Mouse (Mus musculus) midbrain, embryonic 16.5 days (tissue): Measurements from ENCODE around the gene Cxcr4. TPM values are rescaled to one million over a fixed set of nuclear protein-coding genes. Genes with fewer than 3 reads are reported as not detected.

Experiments used
- ATAC-seq: fragments of 200-750 bp; cut with Nextera tagmentation; 2 replicates; pipeline ENCODE4 v1.8.0; 2017; ENCODE audit warnings: moderate TSS enrichment
- H3K27ac ChIP-seq: fragments of 300-500 bp; sonication (generic); 2 replicates; pipeline ENCODE4 v1.5.1; 2014; ENCODE audit warnings: mild to moderate bottlenecking, low read length, mixed read lengths
- H3K27me3 ChIP-seq: fragments of 300-500 bp; sonication (generic); 2 replicates; pipeline ENCODE4 v1.6.1; 2014; ENCODE audit warnings: low read depth, low read length, mixed read lengths; ENCODE audit not compliant: control insufficient read depth, insufficient read depth
- H3K36me3 ChIP-seq: fragments of 300-500 bp; sonication (generic); 2 replicates; pipeline ENCODE4 v1.6.1; 2014; ENCODE audit warnings: mild to moderate bottlenecking, low read length, moderate library complexity, mixed read lengths; ENCODE audit not compliant: control insufficient read depth, insufficient read depth
- H3K4me1 ChIP-seq: fragments of 300-500 bp; sonication (generic); 2 replicates; pipeline ENCODE4 v1.6.1; 2014; ENCODE audit warnings: mild to moderate bottlenecking, low read length, mixed read lengths; ENCODE audit not compliant: control insufficient read depth, insufficient read depth
- H3K4me2 ChIP-seq: fragments of 300-500 bp; sonication (generic); 2 replicates; pipeline ENCODE4 v1.6.1; 2014; ENCODE audit warnings: mild to moderate bottlenecking, low read length, mixed read lengths
- H3K4me3 ChIP-seq: fragments of 300-500 bp; sonication (generic); 2 replicates; pipeline ENCODE4 v1.5.1; 2014; ENCODE audit warnings: low read depth, mild to moderate bottlenecking, low read length, moderate library complexity, mixed read lengths
- H3K9ac ChIP-seq: fragments of 300-500 bp; sonication (generic); 2 replicates; pipeline ENCODE4 v1.6.1; 2014; ENCODE audit warnings: low read depth, low read length, mixed read lengths
- H3K9me3 ChIP-seq: fragments of 300-500 bp; sonication (generic); replicated peaks from 2 replicates; pipeline ENCODE4 v1.6.1; 2014; ENCODE audit warnings: mild to moderate bottlenecking, low read length, mixed read lengths; ENCODE audit not compliant: control insufficient read depth, poor library complexity, severe bottlenecking
- WGBS: fragments of 180-500 bp; shearing (Covaris S2); extraction: QIAGEN DNeasy Blood & Tissue Kit; methylation state at CpG from one replicate; pipeline ENCODE4 v1.1.7; 2014; 5-methylcytosine and 5-hydroxymethylcytosine counted together
- polyA plus RNA-seq: library from polyadenylated mRNA; unstranded; fragments of >200 nt; fragmentation: Nextera tagmentation; extraction: Ambion mirVana; gene quantifications from 2 replicates; pipeline ENCODE4 v1.2.1, GENCODE M21; 2015

Cxcr4 gene
- polyA plus RNA-seq, 1 experiment from 2014 or later = 4.0 TPM

DNA sequence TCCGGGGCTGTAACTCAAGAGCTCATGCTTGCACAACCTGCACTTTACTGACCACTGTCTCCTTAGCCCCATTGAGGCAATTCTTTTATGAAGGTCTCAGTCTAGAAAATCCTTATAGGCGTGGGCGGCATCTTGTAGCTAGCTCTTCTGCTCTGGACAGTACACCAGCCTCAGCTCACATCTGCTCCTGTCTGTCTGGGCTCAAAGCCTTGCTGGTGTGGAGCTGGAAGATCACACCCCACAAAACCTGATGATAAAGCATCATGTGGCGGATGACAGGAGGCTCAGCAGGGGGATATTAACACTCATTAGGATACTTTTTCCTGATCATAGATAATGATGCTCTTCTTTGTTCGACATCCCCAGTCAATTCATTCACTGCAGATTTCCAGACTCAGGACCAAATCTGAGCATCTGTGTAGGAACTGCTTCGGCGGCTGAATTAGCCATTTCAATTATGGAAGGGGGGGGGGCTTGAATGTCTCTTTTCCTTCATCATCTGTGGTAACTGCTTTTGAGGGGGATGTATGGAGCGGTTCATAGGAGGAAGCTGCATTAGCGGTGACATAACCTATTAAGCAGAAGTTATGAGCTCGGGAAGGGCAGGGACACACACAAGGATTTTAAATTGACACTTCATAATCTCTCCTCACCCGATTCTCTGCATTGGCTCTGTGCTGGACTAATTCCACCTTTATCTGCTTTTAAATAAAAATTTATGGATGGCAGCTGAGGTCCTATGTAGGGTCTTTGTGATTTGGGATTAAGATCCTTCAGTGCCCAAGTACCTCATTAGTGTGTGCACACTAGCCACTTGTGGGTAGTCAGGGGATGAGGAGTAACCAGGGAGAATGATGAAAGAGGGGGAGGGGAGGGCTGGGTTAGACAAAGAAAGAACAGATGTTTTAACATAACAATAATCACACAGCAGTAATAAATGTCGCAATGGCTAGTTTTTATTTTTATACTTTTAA lies 24.6 kb downstream of the Cxcr4 start:
- Histone ChIP-seq H3K4me1 (no peaks in the 10 kb centered on the region), H3K4me2 (no peak overlapping the region), H3K27me3 (no peaks in the 10 kb centered on the region), H3K27ac (no peak overlapping the region), H3K9ac (no peak overlapping the region), H3K36me3 (no peaks in the 10 kb centered on the region), H3K9me3 (no peaks in the 10 kb centered on the region), H3K4me3 (no peak overlapping the region)
- WGBS = 46% methylated on average over 12 of the region's 12 CpGs
- peak; percentile 67; the same call in 1 of the 2 replicates for ATAC-seq

DNA sequence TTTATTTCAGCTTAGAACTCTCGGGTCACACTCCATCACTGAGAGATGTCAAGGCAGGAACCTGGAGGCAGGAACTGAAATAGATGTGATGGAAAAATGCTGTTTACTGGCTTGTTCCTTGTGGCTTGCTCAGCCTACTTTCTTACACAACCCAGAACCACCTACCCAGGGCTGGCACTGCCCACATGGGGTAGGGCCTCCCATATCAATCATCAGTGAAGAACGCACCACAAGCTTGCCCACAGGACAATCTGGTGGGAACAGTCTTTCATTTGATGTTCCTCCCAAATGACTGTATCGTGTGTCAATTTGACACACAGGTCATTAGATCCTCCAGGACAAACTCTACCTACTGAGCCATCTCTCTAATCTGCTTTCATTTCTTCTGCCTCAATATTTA lies 28.2 kb downstream of the Cxcr4 start:
- Histone ChIP-seq H3K9me3 (no peaks in the 10 kb centered on the region), H3K27me3 (no peaks in the 10 kb centered on the region), H3K4me2 (no peak overlapping the region), H3K36me3 (no peaks in the 10 kb centered on the region), H3K27ac (no peak overlapping the region), H3K4me1 (no peaks in the 10 kb centered on the region), H3K9ac (no peak overlapping the region), H3K4me3 (no peak overlapping the region)
- no peak for ATAC-seq
- 88% methylated on average over 3 of the region's 3 CpGs for WGBS

GRCm38 (mm10) chr1:128561325-128561874 lies 30.7 kb downstream of the Cxcr4 start:
- Histone ChIP-seq H3K36me3 (no peaks in the 10 kb centered on the region), H3K4me1 (no peaks in the 10 kb centered on the region), H3K4me3 (no peak overlapping the region), H3K9ac (no peak overlapping the region), H3K9me3 (no peaks in the 10 kb centered on the region), H3K27me3 (no peaks in the 10 kb centered on the region), H3K27ac (no peak overlapping the region), H3K4me2 (no peak overlapping the region)
- 76% methylated on average over 9 of the region's 9 CpGs for WGBS
- ATAC-seq = no peak

DNA sequence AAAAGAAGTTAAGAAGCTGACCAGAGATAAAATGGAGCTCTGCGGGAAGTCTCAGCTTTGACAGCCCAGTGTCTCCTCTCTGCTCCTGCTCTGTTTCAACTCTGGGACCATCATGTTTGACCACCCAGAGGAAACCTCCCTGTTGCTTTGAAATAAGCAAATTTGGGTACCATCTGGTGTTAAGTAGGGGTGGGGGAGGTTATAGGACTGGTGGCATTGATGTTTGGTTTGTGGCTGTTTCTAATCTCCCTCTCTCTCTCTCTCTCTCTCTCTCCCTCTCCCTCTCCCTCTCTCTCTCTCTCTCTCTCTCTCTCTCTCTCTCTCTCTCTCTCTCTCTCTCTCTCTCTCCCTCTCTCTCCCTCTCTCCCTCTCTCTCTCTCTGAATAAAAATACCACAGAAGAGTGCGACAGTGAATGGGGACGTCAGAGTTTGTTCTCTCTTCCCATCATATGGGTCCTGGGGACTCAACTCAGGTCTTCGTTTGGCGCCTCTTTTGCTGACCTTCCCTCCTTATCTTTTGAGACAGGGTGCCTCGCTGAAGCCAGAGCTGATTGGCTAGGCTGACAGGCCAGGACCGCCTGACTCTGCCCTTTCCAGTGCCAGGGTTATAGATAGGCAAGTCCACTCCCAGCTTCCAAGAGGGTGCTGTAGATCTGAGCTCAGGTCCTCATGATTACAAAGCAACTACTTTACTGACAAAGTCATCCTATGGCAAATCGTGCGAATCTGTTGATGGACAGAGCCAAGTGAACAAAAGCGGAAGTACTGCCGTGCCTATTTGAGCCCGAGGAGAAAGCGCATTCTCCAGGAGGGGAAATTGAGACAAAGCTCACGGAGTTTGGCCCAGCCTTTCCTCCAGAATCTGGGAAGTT lies 31.4 kb downstream of the Cxcr4 start:
- Histone ChIP-seq H3K4me2 (no peak overlapping the region), H3K4me1 (no peaks in the 10 kb centered on the region), H3K27me3 (no peaks in the 10 kb centered on the region), H3K27ac (no peak overlapping the region), H3K9ac (no peak overlapping the region), H3K36me3 (no peaks in the 10 kb centered on the region), H3K4me3 (no peak overlapping the region), H3K9me3 (no peaks in the 10 kb centered on the region)
- 74% methylated on average over 14 of the region's 14 CpGs for WGBS
- no peak for ATAC-seq

GRCm38 (mm10) chr1:128557953-128558352 lies 34.1 kb downstream of the Cxcr4 start:
- Histone ChIP-seq H3K4me3 (no peak overlapping the region), H3K9me3 (no peaks in the 10 kb centered on the region), H3K4me1 (no peaks in the 10 kb centered on the region), H3K4me2 (no peak overlapping the region), H3K27me3 (no peaks in the 10 kb centered on the region), H3K27ac (no peak overlapping the region), H3K9ac (no peak overlapping the region), H3K36me3 (no peaks in the 10 kb centered on the region)
- no peak for ATAC-seq
- WGBS = 89% methylated on average over 4 of the region's 4 CpGs

- no peak overlapping the region for H3K4me2 ChIP-seq
- no peak for ATAC-seq
- H3K36me3 ChIP-seq = no peaks in the 10 kb centered on the region
- H3K4me3 ChIP-seq = no peak overlapping the region
- H3K27ac ChIP-seq = no peak overlapping the region
- H3K9ac ChIP-seq = no peak overlapping the region
- H3K4me1 ChIP-seq = peaks cover 2% of the 10 kb centered on the region; the same call in 1 of the 2 replicates
- H3K27me3 ChIP-seq = no peaks in the 10 kb centered on the region; the same call in 1 of the 2 replicates
- H3K9me3 ChIP-seq = no peaks in the 10 kb centered on the region
Observed at GRCm38 (mm10) chr1:128552545-128552944, 39.5 kb downstream of the Cxcr4 start.

- Histone ChIP-seq H3K9me3 (no peaks in the 10 kb centered on the region), H3K4me1 (peaks cover 2% of the 10 kb centered on the region; the same call in 1 of the 2 replicates), H3K27ac (no peak overlapping the region), H3K27me3 (no peaks in the 10 kb centered on the region; the same call in 1 of the 2 replicates), H3K36me3 (no peaks in the 10 kb centered on the region), H3K9ac (no peak overlapping the region), H3K4me3 (no peak overlapping the region), H3K4me2 (no peak overlapping the region)
- WGBS = 10% methylated on average over 8 of the region's 8 CpGs
- peak; percentile 68; the same call in 1 of the 2 replicates for ATAC-seq
Observed at GRCm38 (mm10) chr1:128551743-128552397, 40.2 kb downstream of the Cxcr4 start.

DNA sequence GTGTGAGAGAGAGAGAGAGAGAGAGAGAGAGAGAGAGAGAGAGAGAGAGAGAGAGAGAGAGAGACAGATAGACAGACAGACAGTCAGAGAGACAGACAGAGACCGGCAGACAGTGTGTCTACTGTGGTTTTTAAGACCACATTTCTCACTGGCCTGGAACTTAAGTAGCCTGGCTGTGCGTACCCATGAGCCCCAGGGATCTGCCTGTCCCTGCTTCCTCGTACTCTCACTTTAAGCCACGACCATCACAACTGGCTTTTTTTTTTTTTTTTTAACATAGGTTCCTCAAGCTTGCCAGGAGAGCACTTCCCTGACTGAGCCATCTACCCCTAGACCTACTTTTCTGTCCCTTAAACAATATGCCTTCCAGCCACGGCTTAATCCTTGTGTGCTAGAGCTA lies 42.7 kb downstream of the Cxcr4 start:
- H3K4me2 ChIP-seq = no peak overlapping the region
- no peak for ATAC-seq
- H3K4me3 ChIP-seq = no peak overlapping the region
- no peak overlapping the region for H3K27ac ChIP-seq
- no peak overlapping the region for H3K9ac ChIP-seq
- no peaks in the 10 kb centered on the region; the same call in 1 of the 2 replicates for H3K27me3 ChIP-seq
- no peaks in the 10 kb centered on the region for H3K36me3 ChIP-seq
- H3K9me3 ChIP-seq = no peaks in the 10 kb centered on the region
- H3K4me1 ChIP-seq = peaks cover 2% of the 10 kb centered on the region; the same call in 1 of the 2 replicates
- WGBS = 66% methylated on average over 5 of the region's 5 CpGs
